Mouse (Mus musculus) thymus, adult 2 months (tissue): ENCODE results near the gene Pcnp. TPM values are rescaled to one million over a fixed set of nuclear protein-coding genes. Genes with fewer than 3 reads are reported as not detected.
A peak's percentile ranks its signal among the peaks of the same experiment; 100 is the strongest.

Source experiments
- DNase-seq: peaks from one replicate; pipeline ENCODE4 v3.0.0; 2021
- H3K27ac ChIP-seq: fragments of 200-500 bp; 2 replicates; pipeline ENCODE4 v1.5.1; 2012; ENCODE audit warnings: low read length, control low read depth; ENCODE audit not compliant: control insufficient read depth, insufficient read depth
- H3K27me3 ChIP-seq: fragments of 200-500 bp; 2 replicates; pipeline ENCODE4 v1.6.1; 2012; ENCODE audit warnings: mild to moderate bottlenecking, low read length, moderate library complexity, mixed read lengths; ENCODE audit not compliant: control insufficient read depth, insufficient read depth
- H3K36me3 ChIP-seq: fragments of 200-500 bp; 2 replicates; pipeline ENCODE4 v1.6.1; 2012; ENCODE audit warnings: mild to moderate bottlenecking, low read length, moderate library complexity; ENCODE audit not compliant: control insufficient read depth, insufficient read depth
- H3K4me1 ChIP-seq: fragments of 200-500 bp; replicated peaks from 2 replicates; pipeline ENCODE4 v1.6.1; 2012; ENCODE audit warnings: low read length; ENCODE audit not compliant: control insufficient read depth, insufficient read depth
- H3K4me3 ChIP-seq: fragments of 200-500 bp; 2 replicates; pipeline ENCODE4 v1.5.1; 2012; ENCODE audit warnings: mild to moderate bottlenecking, low read length, control low read depth, moderate library complexity; ENCODE audit not compliant: control insufficient read depth, insufficient read depth
- CTCF ChIP-seq: fragments of 200-500 bp; IDR thresholded peaks from 2 replicates; pipeline ENCODE4 v1.5.1; 2012; ENCODE audit warnings: mild to moderate bottlenecking, control low read depth, low read length, moderate library complexity, borderline replicate concordance; ENCODE audit not compliant: control insufficient read depth, poor library complexity, insufficient read depth; ENCODE audit errors: extremely low read depth
- POLR2A ChIP-seq: fragments of 200-500 bp; IDR thresholded peaks from 2 replicates; pipeline ENCODE4 v1.6.1; 2012; ENCODE audit warnings: mild to moderate bottlenecking, low read length, control low read depth, moderate library complexity; ENCODE audit not compliant: control insufficient read depth, poor library complexity, insufficient read depth; ENCODE audit errors: extremely low read depth
- WGBS: fragments of 180-500 bp; shearing (Covaris S2); methylation state at CpG from one replicate; pipeline ENCODE4 v1.1.7; 2018; 5-methylcytosine and 5-hydroxymethylcytosine counted together
- polyA plus RNA-seq: library from polyadenylated mRNA; depleted of rRNA; stranded (reverse); fragments of >200 nt; gene quantifications from 2 replicates; pipeline ENCODE4 v1.2.3, GENCODE M21; 2012

Gene Pcnp
- polyA plus RNA-seq, 1 experiment: 18.9 TPM

DNA sequence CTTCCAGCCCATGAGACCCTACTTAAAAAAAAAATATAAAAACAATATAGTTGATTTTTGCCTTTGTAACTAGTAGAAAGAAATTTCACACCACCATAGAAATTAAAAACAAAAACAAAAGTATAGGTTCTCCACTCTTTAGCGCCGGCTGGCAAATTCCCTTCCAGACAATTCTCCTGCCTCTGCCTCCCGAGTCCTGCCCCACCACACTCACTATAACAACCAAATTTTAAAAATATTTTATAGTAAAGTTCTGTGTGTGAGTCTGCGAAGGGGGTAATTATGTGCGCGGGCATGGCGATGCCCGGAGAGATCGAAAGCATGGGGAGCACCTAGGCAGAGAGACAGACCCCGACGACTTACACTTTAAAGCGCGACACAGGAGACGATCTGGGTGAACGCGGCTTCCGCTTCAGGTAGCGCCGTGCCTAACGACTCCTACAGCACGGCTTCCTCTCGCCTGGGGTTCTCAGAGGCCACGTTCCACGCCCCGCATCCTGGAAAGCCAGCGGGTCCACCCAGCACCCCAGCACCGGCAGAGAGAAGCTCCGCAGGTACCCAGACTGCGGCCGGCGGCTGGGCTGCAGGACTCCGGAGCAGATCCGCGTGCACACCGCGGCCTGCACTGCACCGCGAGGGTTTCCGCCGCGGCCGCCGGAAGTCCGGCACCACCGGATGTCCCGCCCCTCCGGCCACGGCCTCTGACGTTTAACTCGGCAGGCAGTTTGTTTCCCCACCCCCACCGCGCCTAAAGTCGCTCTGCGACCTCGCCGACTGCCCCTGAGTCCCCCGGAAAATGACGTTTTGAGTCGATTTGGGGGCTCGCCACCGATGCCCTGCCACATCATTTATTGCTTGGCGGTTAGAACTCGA is 7.8 kb upstream of the Pcnp start, which contains the start of gene Trmt10c:
Gene Trmt10c, minus strand, starts transcription at position 682 of the 873 bp plus-strand sequence.
- under 1% methylated on average over 63 of the region's 63 CpGs for whole genome bisulfite sequencing
- TF ChIP-seq POLR2A (peak; percentile 63; the same call in 1 of the 2 replicates), CTCF (no peak; the same call in 1 of the 2 replicates)
- no peaks in the 10 kb centered on the region for H3K27me3 ChIP-seq
- peak within 1 kb of the TSS; percentile 72 for H3K27ac ChIP-seq
- peaks cover 5% of the 10 kb centered on the region; the same call in 1 of the 2 replicates for H3K4me1 ChIP-seq
- peak; percentile 92 for DNase-seq
- H3K36me3 ChIP-seq: peaks cover 15% of the 10 kb centered on the region
- peak within 1 kb of the TSS; percentile 78 for H3K4me3 ChIP-seq

DNA sequence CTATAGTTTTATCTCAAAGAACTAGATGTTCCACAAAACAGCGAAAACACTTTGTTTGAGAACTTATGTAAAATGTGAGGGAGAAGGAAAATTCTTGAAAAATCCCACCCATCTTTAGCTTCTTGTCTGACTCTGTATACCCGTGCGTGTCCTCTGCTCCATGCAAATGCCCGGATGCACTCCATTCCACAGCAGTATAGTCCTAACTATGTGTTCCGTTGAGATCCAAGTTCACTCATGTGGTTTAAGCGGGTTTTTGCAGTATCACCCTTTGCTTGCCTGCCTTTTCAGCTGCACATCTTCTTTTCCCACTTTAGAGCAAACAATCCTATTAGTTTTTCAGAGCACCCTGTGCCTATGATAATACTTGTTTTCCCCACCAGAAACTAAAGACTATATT is 7.0 kb upstream of the Pcnp start:
- Histone ChIP-seq H3K27me3 (no peaks in the 10 kb centered on the region), H3K4me3 (no peak overlapping the region), H3K27ac (no peak overlapping the region), H3K36me3 (peaks cover 15% of the 10 kb centered on the region), H3K4me1 (peaks cover 5% of the 10 kb centered on the region; the same call in 1 of the 2 replicates)
- TF ChIP-seq POLR2A: no peak
- no peak for DNase-seq
- 46% methylated on average over 6 of the region's 6 CpGs for WGBS

DNA sequence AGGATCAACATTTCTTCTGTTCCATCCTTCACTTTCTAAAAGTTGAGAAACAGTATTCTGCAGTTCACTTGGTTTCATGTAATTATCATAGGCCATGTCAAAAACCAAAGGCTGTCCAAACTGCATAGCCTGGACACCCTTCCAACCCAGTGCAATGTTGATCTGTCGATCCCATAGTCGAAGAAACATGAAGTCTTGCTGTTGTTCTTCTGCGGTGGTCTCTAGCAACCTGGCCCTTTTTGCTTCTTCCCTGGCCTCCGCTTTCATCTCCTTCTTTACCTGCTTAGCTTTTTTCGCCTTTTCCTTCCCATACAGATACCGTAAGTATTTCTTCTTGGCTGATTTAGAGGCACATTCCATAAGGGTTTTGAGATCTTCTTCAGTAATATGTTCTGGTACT is 5.0 kb upstream of the Pcnp start:
- Histone ChIP-seq H3K27me3 (no peaks in the 10 kb centered on the region), H3K4me3 (no peak overlapping the region), H3K36me3 (peaks cover 15% of the 10 kb centered on the region), H3K27ac (no peak overlapping the region), H3K4me1 (peaks cover 5% of the 10 kb centered on the region; the same call in 1 of the 2 replicates)
- TF ChIP-seq POLR2A (no peak), CTCF (no peak)
- DNase-seq: no peak
- 98% methylated on average over 6 of the region's 6 CpGs for WGBS

DNA sequence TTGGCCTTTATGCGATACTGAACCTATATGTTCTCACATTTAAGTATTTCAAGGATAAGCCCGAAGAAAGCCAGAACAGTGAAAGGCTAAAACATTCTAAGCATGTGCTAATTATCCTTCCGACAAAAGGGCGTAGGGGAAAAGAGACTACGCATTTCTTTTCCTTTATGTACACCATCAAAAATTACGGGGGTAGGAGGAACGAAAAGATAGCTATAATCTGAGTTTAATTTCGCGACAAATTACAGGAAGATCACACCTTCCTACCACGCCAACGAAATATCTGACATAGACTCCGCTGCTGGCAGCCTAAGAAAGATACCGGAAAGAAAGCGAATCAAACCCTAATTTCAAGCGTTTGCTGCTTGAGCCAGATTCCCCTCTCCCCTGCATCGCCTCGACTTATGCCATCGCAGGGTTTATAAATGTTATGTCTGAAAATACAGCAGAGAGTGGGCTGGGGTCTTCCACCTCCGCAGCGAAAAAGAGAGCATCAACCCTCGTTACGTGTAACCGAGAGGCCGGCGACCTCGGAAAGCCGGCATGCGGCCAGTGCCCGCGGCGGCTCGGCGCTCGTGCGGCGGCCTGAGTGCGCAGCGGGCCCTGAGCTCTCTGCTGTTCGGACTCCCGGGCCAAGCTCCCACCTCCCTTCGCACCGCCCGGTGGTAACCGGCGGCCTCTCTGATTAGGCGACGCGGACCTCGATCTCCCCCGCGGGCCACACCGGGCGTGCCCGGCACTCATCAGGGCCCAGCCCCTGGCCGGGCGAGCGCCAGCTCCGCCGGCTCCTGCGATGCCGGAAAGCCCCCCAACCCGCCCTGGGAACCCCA is 602 bp downstream of the Pcnp start:
- Histone ChIP-seq H3K27ac (peak overlapping the region; percentile 65; the same call in 1 of the 2 replicates), H3K36me3 (peaks cover 14% of the 10 kb centered on the region), H3K4me3 (peak overlapping the region; percentile 63), H3K4me1 (no peaks in the 10 kb centered on the region), H3K27me3 (no peaks in the 10 kb centered on the region)
- WGBS: under 1% methylated on average over 62 of the region's 62 CpGs
- DNase-seq: no peak
- TF ChIP-seq CTCF (no peak), POLR2A (no peak)

DNA sequence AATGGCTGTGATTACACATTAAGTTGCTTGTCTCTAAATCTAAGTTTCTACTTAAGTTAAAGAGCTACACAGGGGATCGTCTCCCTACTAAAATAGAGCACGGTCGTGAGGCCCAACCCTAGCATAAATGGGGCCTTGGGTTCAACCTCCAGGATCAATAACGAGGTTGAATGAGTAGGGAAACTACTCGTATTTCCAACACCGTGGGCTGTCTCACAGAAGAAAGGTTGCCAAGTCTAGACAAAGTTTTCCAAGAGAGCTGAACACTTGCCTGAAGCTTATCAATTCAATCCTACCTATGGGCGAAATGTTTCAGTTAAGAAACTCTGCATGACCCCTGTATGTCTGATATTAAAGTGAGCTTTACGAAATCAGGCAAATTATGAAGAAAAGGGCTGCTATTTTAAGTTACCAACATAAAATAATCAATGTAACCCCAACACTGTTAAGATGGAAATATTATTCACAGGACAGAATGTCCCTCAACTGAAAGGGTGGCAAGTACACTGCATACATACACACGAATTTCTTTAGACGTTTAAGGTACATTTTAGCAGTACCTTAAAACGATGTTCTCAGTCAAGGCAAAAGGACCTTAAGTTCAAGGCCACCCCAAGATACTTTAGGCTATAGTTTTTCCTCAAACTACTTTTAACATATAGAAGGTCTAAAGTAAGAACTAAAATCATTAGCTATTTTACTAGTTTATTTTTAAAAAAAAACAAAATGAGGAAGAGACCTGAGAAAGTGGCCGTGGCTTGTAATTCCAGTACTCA is 1.5 kb downstream of the Pcnp start:
- no peaks in the 10 kb centered on the region for H3K27me3 ChIP-seq
- no peak overlapping the region for H3K27ac ChIP-seq
- TF ChIP-seq POLR2A: no peak
- TF ChIP-seq CTCF: no peak
- 47% methylated on average over 12 of the region's 12 CpGs for WGBS
- H3K36me3 ChIP-seq: peaks cover 8% of the 10 kb centered on the region
- no peaks in the 10 kb centered on the region for H3K4me1 ChIP-seq
- H3K4me3 ChIP-seq: no peak overlapping the region
- DNase-seq: no peak

DNA sequence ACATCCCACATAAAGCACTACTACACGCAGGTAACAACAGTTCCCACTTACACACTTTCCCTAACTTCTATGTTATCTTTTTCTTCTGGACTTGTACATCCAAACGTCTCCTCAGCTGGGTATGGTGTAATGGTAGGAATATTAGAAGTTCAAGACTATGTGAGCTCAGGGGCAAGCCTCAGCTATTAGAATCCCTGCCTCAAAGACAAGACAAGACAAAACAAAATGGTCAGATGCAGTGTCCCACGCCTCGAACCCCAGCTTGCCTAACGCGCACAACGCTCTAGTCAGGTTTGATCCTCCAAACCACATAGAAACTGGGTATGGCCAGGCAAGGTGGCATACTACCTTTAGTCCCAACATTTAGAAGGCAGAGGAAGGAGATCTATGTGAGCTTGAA is 9.9 kb downstream of the Pcnp start:
- TF ChIP-seq POLR2A (no peak), CTCF (no peak)
- WGBS: 96% methylated on average over 7 of the region's 7 CpGs
- Histone ChIP-seq H3K36me3 (peaks cover 32% of the 10 kb centered on the region), H3K27me3 (no peaks in the 10 kb centered on the region), H3K4me3 (no peak overlapping the region), H3K4me1 (no peaks in the 10 kb centered on the region), H3K27ac (no peak overlapping the region)
- DNase-seq: no peak
